Mouse (Mus musculus): Measurements from ENCODE around the gene U2af1.
A peak's percentile ranks its signal among the peaks of the same experiment; 100 is the strongest.

U2af1 gene

GRCm38 (mm10) chr17:31662855-31663254, 4.2 kb upstream of the U2af1 start:
- no peak for DNase-seq (ENCODE audit: low read depth in 1 of 2, low spot score in 2 of 2)

- DNase-seq (ENCODE audit: low read depth in 1 of 2, low spot score in 2 of 2) = no peak
These were observed 2.1 kb upstream of the U2af1 start for GRCm38 (mm10) chr17:31660661-31661250.

GRCm38 (mm10) chr17:31658136-31658467, 590 bp downstream of the U2af1 start:
- DNase-seq (ENCODE audit: low read depth in 1 of 2, low spot score in 2 of 2) = no peak

GRCm38 (mm10) chr17:31657141-31657983, 1.3 kb downstream of the U2af1 start:
- no peak for DNase-seq (ENCODE audit: low read depth in 1 of 2, low spot score in 2 of 2)

- no peak for DNase-seq (ENCODE audit: low read depth in 1 of 2, low spot score in 2 of 2)
These were observed 2.0 kb downstream of the U2af1 start for GRCm38 (mm10) chr17:31656682-31657081.

GRCm38 (mm10) chr17:31655366-31655765, 3.3 kb downstream of the U2af1 start:
- no peak for DNase-seq (ENCODE audit: low read depth in 1 of 2, low spot score in 2 of 2)

GRCm38 (mm10) chr17:31653277-31653676, 5.4 kb downstream of the U2af1 start:
- DNase-seq (ENCODE audit: low read depth in 1 of 2, low spot score in 2 of 2) = no peak

GRCm38 (mm10) chr17:31652152-31652551, 6.5 kb downstream of the U2af1 start:
- no peak for DNase-seq (ENCODE audit: low read depth in 1 of 2, low spot score in 2 of 2)

GRCm38 (mm10) chr17:31646199-31647002, 12.3 kb downstream of the U2af1 start:
- no peak for DNase-seq (ENCODE audit: low read depth in 1 of 2, low spot score in 2 of 2)

- no peak for DNase-seq (ENCODE audit: low read depth in 1 of 2, low spot score in 2 of 2)
These were observed 15.8 kb downstream of the U2af1 start for GRCm38 (mm10) chr17:31642913-31643312.

GRCm38 (mm10) chr17:31642331-31642730, 16.4 kb downstream of the U2af1 start:
- no peak for DNase-seq (ENCODE audit: low read depth in 1 of 2, low spot score in 2 of 2)

GRCm38 (mm10) chr17:31639651-31640050, 19.0 kb downstream of the U2af1 start:
- DNase-seq (ENCODE audit: low read depth in 1 of 2, low spot score in 2 of 2) = no peak

- no peak for DNase-seq (ENCODE audit: low read depth in 1 of 2, low spot score in 2 of 2)
These were observed 20.7 kb downstream of the U2af1 start for GRCm38 (mm10) chr17:31637866-31638570.

GRCm38 (mm10) chr17:31636942-31637811, 21.5 kb downstream of the U2af1 start, which contains the start of gene Cbs:
Cbs (minus strand) TSS chr17:31637238.
- DNase-seq (ENCODE audit: low read depth in 1 of 2, low spot score in 2 of 2) = peak in 1 of 2 experiments; percentile 24

- DNase-seq (ENCODE audit: low read depth in 1 of 2, low spot score in 2 of 2) = no peak
These were observed 22.3 kb downstream of the U2af1 start for GRCm38 (mm10) chr17:31636277-31636941.

GRCm38 (mm10) chr17:31635781-31636180, 22.9 kb downstream of the U2af1 start:
- DNase-seq (ENCODE audit: low read depth in 1 of 2, low spot score in 2 of 2) = no peak

- DNase-seq (ENCODE audit: low read depth in 1 of 2, low spot score in 2 of 2) = no peak
These were observed 23.8 kb downstream of the U2af1 start for GRCm38 (mm10) chr17:31634896-31635295.

- DNase-seq (ENCODE audit: low read depth in 1 of 2, low spot score in 2 of 2) = no peak
These were observed 25.7 kb downstream of the U2af1 start for GRCm38 (mm10) chr17:31633007-31633406.

- no peak for DNase-seq (ENCODE audit: low read depth in 1 of 2, low spot score in 2 of 2)
These were observed 27.5 kb downstream of the U2af1 start for GRCm38 (mm10) chr17:31631081-31631800.
